Mouse (Mus musculus): ENCODE measurements around the gene Dguok. TPM values are rescaled to one million over a fixed set of nuclear protein-coding genes. Genes with fewer than 3 reads are reported as not detected.

Gene Dguok
- polyA plus RNA-seq, 1 experiment from 2014 or later = 64.5 TPM

- no peak for ATAC-seq (ENCODE audit: low FRiP score)
- Histone ChIP-seq H3K27ac (no peak overlapping the region), H3K9me3 (replicated peaks) (no peaks in the 10 kb centered on the region), H3K4me2 (replicated peaks) (no peak overlapping the region), H3K4me1 (no peaks in the 10 kb centered on the region), H3K4me3 (no peak overlapping the region), H3K27me3 (no peaks in the 10 kb centered on the region), H3K9ac (no peak overlapping the region), H3K36me3 (no peaks in the 10 kb centered on the region)
- WGBS = 83% methylated on average over 3 of the region's 3 CpGs
Observed at GRCm38 (mm10) chr6:83515172-83515571, 8.4 kb upstream of the Dguok start.

- 12% methylated on average over 1 of the region's 1 CpGs for WGBS
- H3K4me2 ChIP-seq (replicated peaks) = no peak overlapping the region
- ATAC-seq (ENCODE audit: low FRiP score) = no peak
Observed at GRCm38 (mm10) chr6:83512495-83512894, 5.7 kb upstream of the Dguok start.

GRCm38 (mm10) chr6:83510210-83510609 lies 3.4 kb upstream of the Dguok start:
- Histone ChIP-seq H3K36me3 (no peaks in the 10 kb centered on the region), H3K4me3 (no peak overlapping the region), H3K27me3 (no peaks in the 10 kb centered on the region; the same call in 1 of the 2 replicates), H3K4me2 (replicated peaks) (no peak overlapping the region), H3K9ac (no peak overlapping the region), H3K4me1 (peaks cover 10% of the 10 kb centered on the region), H3K27ac (no peak overlapping the region), H3K9me3 (replicated peaks) (no peaks in the 10 kb centered on the region)
- WGBS = 69% methylated on average over 2 of the region's 2 CpGs
- ATAC-seq (ENCODE audit: low FRiP score) = no peak

More at GRCm38 (mm10) chr6:83512495-83512894, 5.7 kb upstream of the Dguok start:
- H3K27me3 ChIP-seq = no peaks in the 10 kb centered on the region; the same call in 1 of the 2 replicates
- no peaks in the 10 kb centered on the region for H3K4me1 ChIP-seq
- no peaks in the 10 kb centered on the region for H3K9me3 ChIP-seq (replicated peaks)
- no peak overlapping the region for H3K4me3 ChIP-seq
- no peaks in the 10 kb centered on the region for H3K36me3 ChIP-seq
- H3K27ac ChIP-seq = no peak overlapping the region
- H3K9ac ChIP-seq = no peak overlapping the region

- H3K27ac ChIP-seq = no peak overlapping the region
- peaks cover 10% of the 10 kb centered on the region for H3K4me1 ChIP-seq
- no peak overlapping the region for H3K9ac ChIP-seq
- no peak overlapping the region for H3K4me2 ChIP-seq (replicated peaks)
- H3K4me3 ChIP-seq = no peak overlapping the region
- H3K9me3 ChIP-seq (replicated peaks) = no peaks in the 10 kb centered on the region
- H3K27me3 ChIP-seq = no peaks in the 10 kb centered on the region; the same call in 1 of the 2 replicates
- 49% methylated on average over 8 of the region's 8 CpGs for WGBS
- H3K36me3 ChIP-seq = no peaks in the 10 kb centered on the region
- ATAC-seq (ENCODE audit: low FRiP score) = no peak
Observed at GRCm38 (mm10) chr6:83509442-83509841, 2.7 kb upstream of the Dguok start.

- ATAC-seq (ENCODE audit: low FRiP score) = peak; percentile 64
Observed at GRCm38 (mm10) chr6:83507168-83507546, 388 bp upstream of the Dguok start.

GRCm38 (mm10) chr6:83505554-83505953 lies 1.2 kb downstream of the Dguok start:
- Histone ChIP-seq H3K4me1 (peaks cover 10% of the 10 kb centered on the region), H3K36me3 (0 out of 2 replicates have a peak, but pooled peaks cover 4% of the 10 kb centered on the region), H3K4me3 (peak overlapping the region; percentile 84; the same call in 1 of the 2 replicates), H3K27ac (no peak overlapping the region), H3K9me3 (replicated peaks) (no peaks in the 10 kb centered on the region), H3K4me2 (replicated peaks) (peak overlapping the region; percentile 75), H3K9ac (peak overlapping the region; percentile 81), H3K27me3 (no peaks in the 10 kb centered on the region; the same call in 1 of the 2 replicates)
- ATAC-seq (ENCODE audit: low FRiP score) = no peak
- 91% methylated on average over 4 of the region's 4 CpGs for WGBS

More at GRCm38 (mm10) chr6:83507168-83507546, 388 bp upstream of the Dguok start:
- H3K27ac ChIP-seq = peak overlapping the region; percentile 93; the same call in 1 of the 2 replicates
- peak overlapping the region; percentile 75 for H3K4me2 ChIP-seq (replicated peaks)
- no peaks in the 10 kb centered on the region for H3K9me3 ChIP-seq (replicated peaks)
- no peaks in the 10 kb centered on the region; the same call in 1 of the 2 replicates for H3K27me3 ChIP-seq
- 0 out of 2 replicates have a peak, but pooled peaks cover 4% of the 10 kb centered on the region for H3K36me3 ChIP-seq
- H3K4me3 ChIP-seq = peak overlapping the region; percentile 84
- H3K9ac ChIP-seq = 0 out of 2 replicates have a peak overlapping the region, but pooled peaks have one; percentile 33
- WGBS = 39% methylated on average over 6 of the region's 6 CpGs
- peaks cover 10% of the 10 kb centered on the region for H3K4me1 ChIP-seq

GRCm38 (mm10) chr6:83503361-83503760 lies 3.4 kb downstream of the Dguok start:
- Histone ChIP-seq H3K36me3 (peaks cover 4% of the 10 kb centered on the region; the same call in 1 of the 2 replicates), H3K4me2 (replicated peaks) (no peak overlapping the region), H3K9me3 (replicated peaks) (no peaks in the 10 kb centered on the region), H3K4me1 (peaks cover 10% of the 10 kb centered on the region), H3K27ac (no peak overlapping the region), H3K27me3 (no peaks in the 10 kb centered on the region), H3K4me3 (no peak overlapping the region), H3K9ac (no peak overlapping the region)
- WGBS = 87% methylated on average over 3 of the region's 3 CpGs
- ATAC-seq (ENCODE audit: low FRiP score) = no peak

- Histone ChIP-seq H3K27ac (no peak overlapping the region), H3K4me2 (replicated peaks) (no peak overlapping the region), H3K4me3 (no peak overlapping the region), H3K4me1 (peaks cover 10% of the 10 kb centered on the region), H3K27me3 (no peaks in the 10 kb centered on the region), H3K9ac (no peak overlapping the region), H3K9me3 (replicated peaks) (no peaks in the 10 kb centered on the region), H3K36me3 (peaks cover 4% of the 10 kb centered on the region; the same call in 1 of the 2 replicates)
- WGBS = 86% methylated on average over 3 of the region's 3 CpGs
- no peak for ATAC-seq (ENCODE audit: low FRiP score)
Observed at GRCm38 (mm10) chr6:83502656-83503055, 4.1 kb downstream of the Dguok start.

GRCm38 (mm10) chr6:83501524-83502310 lies 5.1 kb downstream of the Dguok start:
- Histone ChIP-seq H3K36me3 (peaks cover 4% of the 10 kb centered on the region; the same call in 1 of the 2 replicates), H3K4me2 (replicated peaks) (no peak overlapping the region), H3K9me3 (replicated peaks) (no peaks in the 10 kb centered on the region), H3K27ac (no peak overlapping the region), H3K4me3 (no peak overlapping the region), H3K9ac (no peak overlapping the region), H3K4me1 (peaks cover 6% of the 10 kb centered on the region), H3K27me3 (no peaks in the 10 kb centered on the region)
- ATAC-seq (ENCODE audit: low FRiP score) = no peak
- 67% methylated on average over 9 of the region's 9 CpGs for WGBS

- Histone ChIP-seq H3K27ac (no peak overlapping the region), H3K27me3 (no peaks in the 10 kb centered on the region), H3K4me2 (replicated peaks) (no peak overlapping the region), H3K4me1 (peaks cover under 1% of the 10 kb centered on the region), H3K9me3 (replicated peaks) (no peaks in the 10 kb centered on the region), H3K36me3 (peaks cover 7% of the 10 kb centered on the region; the same call in 1 of the 2 replicates), H3K4me3 (no peak overlapping the region), H3K9ac (no peak overlapping the region)
- ATAC-seq (ENCODE audit: low FRiP score) = no peak
- 58% methylated on average over 3 of the region's 3 CpGs for WGBS
Observed at GRCm38 (mm10) chr6:83500462-83500861, 6.3 kb downstream of the Dguok start.

- Histone ChIP-seq H3K4me2 (replicated peaks) (no peak overlapping the region), H3K27me3 (no peaks in the 10 kb centered on the region), H3K27ac (no peak overlapping the region), H3K4me3 (no peak overlapping the region), H3K9ac (no peak overlapping the region), H3K36me3 (peaks cover 13% of the 10 kb centered on the region; the same call in 1 of the 2 replicates), H3K4me1 (no peaks in the 10 kb centered on the region), H3K9me3 (replicated peaks) (no peaks in the 10 kb centered on the region)
- 96% methylated on average over 10 of the region's 10 CpGs for WGBS
- no peak for ATAC-seq (ENCODE audit: low FRiP score)
Observed at GRCm38 (mm10) chr6:83499078-83499477, 7.7 kb downstream of the Dguok start.

GRCm38 (mm10) chr6:83496753-83497710 lies 9.7 kb downstream of the Dguok start:
- no peak overlapping the region for H3K27ac ChIP-seq
- ATAC-seq (ENCODE audit: low FRiP score) = no peak
- no peaks in the 10 kb centered on the region for H3K9me3 ChIP-seq (replicated peaks)
- no peak overlapping the region for H3K4me2 ChIP-seq (replicated peaks)
- H3K9ac ChIP-seq = no peak overlapping the region
- 90% methylated on average over 22 of the region's 22 CpGs for WGBS
- peaks cover 17% of the 10 kb centered on the region for H3K36me3 ChIP-seq
- no peaks in the 10 kb centered on the region for H3K4me1 ChIP-seq
- H3K27me3 ChIP-seq = no peaks in the 10 kb centered on the region
- H3K4me3 ChIP-seq = no peak overlapping the region

Measured in hindbrain, embryonic 12.5 days (tissue).